Mouse (Mus musculus) thymus, adult 2 months (tissue): ENCODE measurements at regions not wholly inside any gene's neighbourhood (a gene's known extent, or its start where the extent isn't known, plus 50 kb on each side); places are given as distances from the start of the nearest gene placed in this dataset.

Source experiments
- CTCF ChIP-seq: fragments of 200-500 bp; IDR thresholded peaks from 2 replicates; pipeline ENCODE4 v1.5.1; 2012; ENCODE audit warnings: mild to moderate bottlenecking, control low read depth, low read length, moderate library complexity, borderline replicate concordance; ENCODE audit not compliant: control insufficient read depth, poor library complexity, insufficient read depth; ENCODE audit errors: extremely low read depth
- POLR2A ChIP-seq: fragments of 200-500 bp; IDR thresholded peaks from 2 replicates; pipeline ENCODE4 v1.6.1; 2012; ENCODE audit warnings: mild to moderate bottlenecking, low read length, control low read depth, moderate library complexity; ENCODE audit not compliant: control insufficient read depth, poor library complexity, insufficient read depth; ENCODE audit errors: extremely low read depth

- TF ChIP-seq POLR2A: no peak
- TF ChIP-seq CTCF: no peak
These were observed 69.9 kb upstream of the Tcerg1l start for GRCm38 (mm10) chr7:138467386-138467785.
